Mouse (Mus musculus): Measurements from ENCODE around the gene Ndufaf8.

Gene Ndufaf8

DNA sequence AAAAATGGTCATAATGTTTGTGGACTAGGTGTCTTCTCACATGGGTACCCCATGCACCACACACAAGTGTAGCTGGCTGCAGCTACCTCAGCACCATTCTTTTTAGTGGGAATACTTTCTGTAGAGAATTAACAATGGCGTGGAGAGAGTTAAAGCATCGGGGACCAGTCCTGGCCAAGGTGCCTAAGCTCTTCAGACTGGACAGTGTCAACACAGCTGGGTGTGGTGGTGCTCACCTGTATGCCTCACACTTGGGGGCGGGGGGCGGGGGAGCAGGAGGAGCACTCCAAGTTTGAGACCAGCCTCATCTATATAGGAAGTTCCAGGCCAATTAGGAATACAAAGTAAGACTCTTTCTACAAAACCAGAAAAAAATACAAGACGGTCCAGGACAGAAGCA, 35.4 kb downstream of the Ndufaf8 start:
- no peak for ATAC-seq (ENCODE audit: low TSS enrichment)

DNA sequence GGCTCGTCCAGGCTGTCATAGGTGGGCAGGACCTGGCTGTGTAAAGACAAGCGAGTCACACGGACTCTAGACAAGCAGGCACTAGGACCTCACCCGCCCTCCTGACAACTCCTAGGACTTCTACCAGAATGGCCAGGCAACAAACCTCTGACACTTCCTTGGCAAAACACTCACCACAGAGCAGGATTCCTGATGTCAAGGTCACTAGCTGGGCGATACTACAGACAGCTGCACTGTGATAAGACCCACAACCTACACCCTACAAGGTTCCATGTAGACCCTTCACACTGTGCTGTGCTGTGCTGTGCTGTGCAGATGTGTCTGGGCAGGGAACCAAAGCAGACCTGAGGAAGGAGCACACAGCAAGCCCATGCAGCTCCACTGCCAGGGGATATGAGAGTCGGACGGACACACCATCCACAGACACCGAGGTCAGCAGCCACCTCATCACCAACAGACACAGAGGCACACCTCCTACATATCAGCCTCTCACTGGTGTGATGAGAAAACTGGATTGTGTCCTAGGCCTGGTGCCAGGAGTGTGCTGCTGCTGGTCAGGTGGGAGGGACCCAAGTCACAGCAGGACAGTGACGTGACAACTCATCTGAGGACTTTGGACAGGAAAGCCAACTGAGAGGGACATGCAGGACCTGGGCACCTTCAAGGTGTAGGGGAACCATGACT, 36.3 kb downstream of the Ndufaf8 start:
- ATAC-seq (ENCODE audit: low TSS enrichment): no peak

DNA sequence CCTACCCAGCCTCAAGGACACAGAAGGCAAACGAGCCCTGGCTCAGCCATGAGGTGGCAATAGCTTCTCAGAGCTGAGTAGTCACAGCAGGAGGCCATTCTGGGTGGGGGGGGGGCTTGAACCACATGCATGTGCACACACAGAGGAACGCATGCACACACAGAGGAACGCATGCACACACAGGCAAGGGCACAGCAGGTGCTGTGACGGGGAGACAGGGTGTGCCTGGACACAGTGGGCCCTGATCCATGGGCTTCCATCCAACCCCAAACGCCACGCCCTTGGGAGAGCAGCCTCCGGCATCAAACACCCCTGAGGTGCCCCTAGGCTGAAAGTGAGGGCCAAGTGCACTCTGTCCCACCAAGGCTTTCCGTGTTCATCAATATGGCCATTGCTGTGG, 37.5 kb downstream of the Ndufaf8 start:
- no peak for ATAC-seq (ENCODE audit: low TSS enrichment)

DNA sequence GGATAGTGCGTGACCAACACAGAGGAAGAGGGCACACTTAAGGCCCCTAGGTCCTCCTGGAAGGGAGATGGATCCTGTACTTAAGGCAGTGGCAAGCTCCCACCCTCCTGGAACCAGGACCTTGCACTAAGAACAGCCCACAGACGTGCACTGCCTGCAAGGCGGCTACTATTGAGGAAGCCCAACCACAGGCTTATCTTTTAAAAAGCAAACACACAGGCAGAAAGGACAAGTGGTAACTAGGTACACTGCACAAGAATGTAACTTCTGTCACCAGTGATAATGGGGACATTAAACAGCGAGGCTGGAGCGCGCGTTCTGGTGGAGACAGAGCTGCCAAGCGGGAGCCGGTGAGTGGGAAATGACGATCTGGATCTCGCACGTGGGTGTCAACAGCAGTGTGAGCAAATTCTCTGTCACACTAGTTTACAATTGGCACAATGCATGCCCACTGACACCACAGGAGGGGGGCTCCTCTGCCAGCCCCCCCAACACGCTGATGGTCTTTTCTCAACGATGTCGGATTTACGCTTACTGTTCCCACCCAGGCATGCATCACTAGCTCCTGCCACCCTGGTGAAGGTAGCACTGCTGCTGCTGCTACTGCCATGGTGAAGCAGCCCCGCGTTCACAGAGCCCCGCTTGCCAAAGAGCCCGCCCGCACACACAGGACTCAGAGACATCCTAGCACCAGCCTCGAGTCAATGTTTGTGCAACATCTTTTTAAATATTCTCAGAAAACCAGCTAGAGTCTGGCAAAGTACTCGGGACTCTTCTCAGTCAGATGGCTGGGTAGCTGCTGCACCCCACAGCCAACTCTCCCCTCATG, 38.3 kb downstream of the Ndufaf8 start:
- ATAC-seq (ENCODE audit: low TSS enrichment): peak; percentile 79

DNA sequence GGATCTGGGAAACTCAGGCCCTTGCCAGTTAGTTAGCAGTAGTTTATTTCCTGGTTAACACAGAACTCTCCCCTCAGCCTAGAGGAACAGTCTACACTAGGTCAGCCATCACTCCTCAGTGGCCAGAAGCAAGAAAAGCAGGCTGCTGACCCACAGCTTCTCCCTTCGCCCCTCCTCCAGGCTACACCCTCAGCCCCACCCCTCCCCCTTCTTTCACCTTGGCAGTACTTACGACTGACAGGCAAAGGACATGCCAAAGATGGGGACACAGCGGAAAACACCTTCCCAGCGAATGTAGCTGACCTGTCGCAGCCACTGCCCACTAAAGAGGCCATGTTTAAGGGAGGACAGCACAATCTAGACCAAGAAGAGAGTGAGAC, 38.9 kb downstream of the Ndufaf8 start:
- no peak for ATAC-seq (ENCODE audit: low TSS enrichment)

DNA sequence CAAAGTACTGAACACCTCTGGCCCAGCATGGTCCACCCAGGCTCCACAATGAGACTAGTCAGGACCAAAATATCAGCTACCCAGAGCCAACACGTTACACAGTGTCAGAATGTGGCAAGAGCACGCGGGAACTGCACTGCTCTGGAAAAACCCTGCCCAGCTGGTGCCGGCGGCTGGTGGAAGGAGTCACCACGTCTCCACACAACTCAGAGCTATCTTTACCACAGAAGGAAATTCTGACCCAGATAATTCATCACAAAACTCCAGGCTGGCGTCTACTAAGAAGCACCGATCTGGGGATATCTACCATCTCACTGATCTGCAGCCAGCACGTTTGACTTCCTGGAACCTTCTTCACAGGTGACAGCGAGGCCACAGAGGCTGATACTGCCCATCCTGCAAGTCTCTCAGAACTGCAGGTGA, 40.6 kb downstream of the Ndufaf8 start:
- ATAC-seq (ENCODE audit: low TSS enrichment): peak; percentile 56

DNA sequence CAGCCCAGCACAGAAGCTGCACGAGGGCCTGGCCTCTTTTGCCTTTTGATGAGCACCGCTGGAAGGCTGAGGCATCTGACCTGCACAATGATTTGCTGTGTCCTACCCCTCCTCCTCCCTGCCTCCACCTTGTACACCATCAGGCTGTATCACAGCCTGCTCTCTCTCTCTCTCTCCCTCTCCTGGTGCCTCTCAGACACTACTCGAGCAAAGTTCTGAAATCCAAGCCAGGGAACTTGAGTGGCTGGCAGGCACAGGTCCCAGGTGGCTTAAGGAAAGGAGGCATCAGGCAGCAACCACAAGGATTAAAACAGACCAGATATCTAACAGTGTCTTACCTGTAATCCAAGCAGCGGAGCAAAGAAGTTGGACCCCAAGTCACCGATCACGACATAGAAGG, 41.5 kb downstream of the Ndufaf8 start:
- no peak for ATAC-seq (ENCODE audit: low TSS enrichment)

DNA sequence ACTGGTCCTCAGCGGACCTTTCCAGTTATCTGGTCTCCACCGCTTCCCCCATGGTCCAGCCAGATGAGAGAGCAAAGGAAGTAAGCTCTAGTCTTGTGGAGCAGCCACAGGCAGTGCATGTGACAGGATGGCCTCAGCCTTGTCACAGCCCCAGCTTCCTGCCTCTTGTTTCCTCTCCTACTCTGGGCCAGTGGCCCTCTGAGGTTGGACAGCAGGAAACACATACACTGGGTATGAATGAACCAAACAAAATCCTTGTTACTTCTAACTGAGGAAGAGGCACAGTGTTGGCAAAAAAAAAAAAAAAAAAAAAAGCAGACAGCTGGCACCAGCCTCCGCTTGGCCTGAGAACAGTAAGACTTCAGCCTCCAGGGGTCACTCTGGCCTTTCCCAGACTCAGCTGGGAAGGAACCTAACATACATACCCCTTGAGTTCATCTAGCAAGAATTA, 43.9 kb downstream of the Ndufaf8 start:
- ATAC-seq (ENCODE audit: low TSS enrichment): no peak

DNA sequence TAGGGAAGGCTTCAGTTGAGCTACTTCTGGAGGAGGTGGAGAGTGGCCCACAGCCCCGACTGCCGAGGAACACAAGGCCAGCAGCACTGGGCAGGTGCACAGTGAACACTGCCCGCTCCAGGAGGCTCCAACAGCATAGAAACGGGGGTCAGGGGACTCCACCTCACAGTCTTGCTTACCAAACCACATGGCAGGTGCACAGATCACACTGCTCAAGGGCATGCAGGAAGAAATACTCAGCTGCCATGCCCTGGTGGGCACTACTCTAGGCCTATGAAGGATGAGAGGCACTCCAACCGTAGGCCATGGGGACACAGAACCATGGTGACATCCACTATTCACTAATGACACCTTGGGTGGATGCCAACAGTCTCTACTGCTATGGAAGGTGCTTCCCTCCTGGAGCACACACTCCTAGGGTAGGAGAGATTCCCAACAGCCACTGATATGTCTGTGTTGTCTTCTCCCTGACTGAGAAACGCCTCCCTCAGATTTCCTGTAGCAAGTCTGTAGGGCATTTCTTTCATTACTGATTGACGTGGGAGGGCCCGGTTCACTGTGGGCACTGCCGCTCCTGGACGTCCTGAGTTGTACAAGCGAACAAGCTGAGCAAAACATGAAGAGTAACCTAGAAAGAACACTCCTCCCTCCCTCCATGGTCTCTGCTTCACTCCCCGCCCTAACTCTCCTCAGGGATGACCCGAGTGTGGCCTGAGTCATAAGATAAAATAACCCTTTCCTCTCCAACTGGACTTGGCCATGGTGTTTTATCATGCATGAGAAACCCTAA, 45.2 kb downstream of the Ndufaf8 start:
- ATAC-seq (ENCODE audit: low TSS enrichment): no peak

DNA sequence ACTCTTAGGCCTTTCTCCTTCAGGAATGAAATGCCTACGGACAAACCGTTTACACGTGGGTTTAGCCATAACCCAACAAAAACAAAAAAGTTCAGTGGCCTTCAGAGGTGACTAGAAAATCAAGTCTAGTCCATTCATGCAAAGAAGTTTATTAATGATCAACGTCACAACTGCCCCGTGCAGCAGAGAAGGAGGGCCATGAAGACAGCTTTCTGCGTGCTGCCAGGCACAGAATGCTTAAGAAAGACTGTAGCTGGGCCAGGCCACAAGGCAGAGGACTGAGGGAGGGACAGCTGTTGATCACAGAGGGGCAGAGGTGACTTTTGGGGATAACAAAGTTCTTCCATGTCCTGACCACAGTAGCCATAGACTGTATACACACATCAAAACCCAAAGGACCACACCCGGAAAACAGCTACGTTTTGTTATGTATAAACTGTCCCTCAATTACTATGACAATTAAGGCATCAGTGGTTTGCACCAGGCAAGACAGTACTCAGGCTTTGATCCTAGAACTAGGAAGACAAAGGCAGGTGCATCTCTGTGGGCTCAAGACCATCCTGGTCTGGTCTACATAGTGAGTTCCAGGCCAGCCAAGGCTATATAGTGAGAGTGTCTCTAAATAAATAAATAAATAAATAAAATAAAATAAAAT, 49.6 kb downstream of the Ndufaf8 start:
- ATAC-seq (ENCODE audit: low TSS enrichment): no peak

DNA sequence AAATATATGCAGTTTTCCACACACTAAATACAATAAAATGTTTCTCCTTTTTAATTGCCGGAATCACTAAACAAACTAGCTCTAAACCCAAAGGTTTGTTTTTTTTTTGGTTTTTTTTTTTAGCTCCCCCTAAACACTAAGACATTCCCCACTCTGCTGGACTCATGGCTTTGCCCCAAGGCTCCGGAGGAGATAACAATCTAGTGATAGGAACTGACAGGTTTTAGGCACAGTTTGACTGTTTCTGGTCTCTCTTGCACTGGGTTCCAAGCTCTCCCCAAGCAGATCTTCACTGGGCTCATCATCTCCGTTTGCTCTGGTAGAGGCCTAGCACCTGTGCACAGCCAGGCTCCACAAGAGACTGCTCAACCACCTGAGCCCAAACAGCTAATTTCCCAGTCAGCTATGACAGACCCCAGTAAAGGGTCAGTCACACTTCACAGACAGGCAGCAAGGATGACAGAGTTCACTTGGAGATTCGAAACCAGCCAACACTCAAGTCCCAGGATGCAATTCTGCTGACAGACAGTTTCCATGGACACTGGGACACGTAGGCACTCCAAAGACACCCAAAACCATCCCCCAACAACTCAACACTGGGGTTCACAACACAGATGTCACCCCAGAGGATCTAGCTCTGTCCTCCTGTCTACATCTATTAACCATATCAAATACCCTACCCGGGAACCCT, 50.9 kb downstream of the Ndufaf8 start:
- ATAC-seq (ENCODE audit: low TSS enrichment): no peak

Data from frontal cortex, adult (tissue).